Mouse (Mus musculus): Measurements from ENCODE around the gene D030056L22Rik. TPM values are rescaled to one million over a fixed set of nuclear protein-coding genes. Genes with fewer than 3 reads are reported as not detected.

D030056L22Rik gene
- total RNA-seq, 1 experiment, result 32.8 TPM

GRCm38 (mm10) chr19:18682142-18682541 is 30.9 kb upstream of the D030056L22Rik start:
- no peak overlapping the region for H3K27ac ChIP-seq (ENCODE audit: insufficient read depth, low read depth, low read length, poor library complexity, severe bottlenecking)
- no peak overlapping the region for H3K4me3 ChIP-seq (ENCODE audit: insufficient read depth in 1 of 2, low read depth in 1 of 2, low read length in 2 of 2, poor library complexity in 1 of 2, severe bottlenecking in 1 of 2)
- no peak for TF ChIP-seq CHD2 (IDR thresholded peaks at IDR 0.05; ENCODE audit: low read depth, low read length)
- DNase-seq (ENCODE audit: low read depth, low spot score), result no peak
- H3K4me1 ChIP-seq (ENCODE audit: control insufficient read depth in 2 of 2, insufficient read depth in 2 of 2, low read length in 2 of 2, poor library complexity in 1 of 2), result no peaks in the 10 kb centered on the region
- H3K36me3 ChIP-seq (ENCODE audit: control insufficient read depth, insufficient read depth, low read length, poor library complexity, severe bottlenecking), result peaks cover 12% of the 10 kb centered on the region
- in situ Hi-C loops (cut with MboI; ENCODE audit: low sequenced_read_pairs in 2 of 2, unreplicated experiment in 2 of 2), result no loop called here
- H3K9me3 ChIP-seq (ENCODE audit: control insufficient read depth, insufficient read depth, low read depth, low read length), result no peaks in the 10 kb centered on the region
- H3K9ac ChIP-seq (ENCODE audit: insufficient read depth, low read depth, low read length, poor library complexity, severe bottlenecking), result no peak overlapping the region

- in situ Hi-C loops (cut with MboI; ENCODE audit: low sequenced_read_pairs in 2 of 2, unreplicated experiment in 2 of 2), result no loop called here
- Histone ChIP-seq H3K27ac (ENCODE audit: insufficient read depth, low read depth, low read length, poor library complexity, severe bottlenecking) (no peak overlapping the region), H3K4me3 (ENCODE audit: insufficient read depth in 1 of 2, low read depth in 1 of 2, low read length in 2 of 2, poor library complexity in 1 of 2, severe bottlenecking in 1 of 2) (no peak overlapping the region), H3K9ac (ENCODE audit: insufficient read depth, low read depth, low read length, poor library complexity, severe bottlenecking) (no peak overlapping the region), H3K36me3 (ENCODE audit: control insufficient read depth, insufficient read depth, low read length, poor library complexity, severe bottlenecking) (peaks cover 1% of the 10 kb centered on the region), H3K4me1 (ENCODE audit: control insufficient read depth in 2 of 2, insufficient read depth in 2 of 2, low read length in 2 of 2, poor library complexity in 1 of 2) (no peaks in the 10 kb centered on the region), H3K9me3 (ENCODE audit: control insufficient read depth, insufficient read depth, low read depth, low read length) (no peaks in the 10 kb centered on the region)
- no peak for DNase-seq (ENCODE audit: low read depth, low spot score)
- TF ChIP-seq CHD2 (IDR thresholded peaks at IDR 0.05; ENCODE audit: low read depth, low read length) (no peak), ZNF384 (IDR thresholded peaks at IDR 0.05; ENCODE audit: low read depth, low read length) (no peak), ZC3H11A (IDR thresholded peaks at IDR 0.05; ENCODE audit: borderline replicate concordance, low read depth, low read length) (no peak), HCFC1 (IDR thresholded peaks at IDR 0.05; ENCODE audit: borderline replicate concordance, insufficient read depth, low read length) (no peak), MAFK (IDR thresholded peaks at IDR 0.05; ENCODE audit: insufficient read depth, low read depth, low read length) (no peak)
Measured at GRCm38 (mm10) chr19:18687556-18687955, 25.4 kb upstream of the D030056L22Rik start.

- in situ Hi-C loops (cut with MboI; ENCODE audit: low sequenced_read_pairs in 2 of 2, unreplicated experiment in 2 of 2), result no loop called here
- Histone ChIP-seq H3K4me3 (ENCODE audit: insufficient read depth in 1 of 2, low read depth in 1 of 2, low read length in 2 of 2, poor library complexity in 1 of 2, severe bottlenecking in 1 of 2) (no peak overlapping the region), H3K36me3 (ENCODE audit: control insufficient read depth, insufficient read depth, low read length, poor library complexity, severe bottlenecking) (peaks cover 1% of the 10 kb centered on the region), H3K9me3 (ENCODE audit: control insufficient read depth, insufficient read depth, low read depth, low read length) (no peaks in the 10 kb centered on the region), H3K4me1 (ENCODE audit: control insufficient read depth in 2 of 2, insufficient read depth in 2 of 2, low read length in 2 of 2, poor library complexity in 1 of 2) (0 out of 4 replicates have a peak, but pooled peaks cover 0 to 2% of the 10 kb centered on the region in 2 experiments), H3K9ac (ENCODE audit: insufficient read depth, low read depth, low read length, poor library complexity, severe bottlenecking) (no peak overlapping the region), H3K27ac (ENCODE audit: insufficient read depth, low read depth, low read length, poor library complexity, severe bottlenecking) (no peak overlapping the region)
- no peak for DNase-seq (ENCODE audit: low read depth, low spot score)
- TF ChIP-seq MAFK (IDR thresholded peaks at IDR 0.05; ENCODE audit: insufficient read depth, low read depth, low read length) (no peak), HCFC1 (IDR thresholded peaks at IDR 0.05; ENCODE audit: borderline replicate concordance, insufficient read depth, low read length) (no peak), ZNF384 (IDR thresholded peaks at IDR 0.05; ENCODE audit: low read depth, low read length) (no peak), ZC3H11A (IDR thresholded peaks at IDR 0.05; ENCODE audit: borderline replicate concordance, low read depth, low read length) (no peak), CHD2 (IDR thresholded peaks at IDR 0.05; ENCODE audit: low read depth, low read length) (no peak)
Measured at GRCm38 (mm10) chr19:18692176-18692575, 20.8 kb upstream of the D030056L22Rik start.

- Histone ChIP-seq H3K4me1 (ENCODE audit: control insufficient read depth in 2 of 2, insufficient read depth in 2 of 2, low read length in 2 of 2, poor library complexity in 1 of 2) (0 out of 4 replicates have a peak, but pooled peaks cover 0 to 2% of the 10 kb centered on the region in 2 experiments), H3K36me3 (ENCODE audit: control insufficient read depth, insufficient read depth, low read length, poor library complexity, severe bottlenecking) (no peaks in the 10 kb centered on the region; the same call in 1 of the 2 replicates), H3K4me3 (ENCODE audit: insufficient read depth in 1 of 2, low read depth in 1 of 2, low read length in 2 of 2, poor library complexity in 1 of 2, severe bottlenecking in 1 of 2) (no peak overlapping the region), H3K27ac (ENCODE audit: insufficient read depth, low read depth, low read length, poor library complexity, severe bottlenecking) (no peak overlapping the region), H3K9me3 (ENCODE audit: control insufficient read depth, insufficient read depth, low read depth, low read length) (no peaks in the 10 kb centered on the region), H3K9ac (ENCODE audit: insufficient read depth, low read depth, low read length, poor library complexity, severe bottlenecking) (no peak overlapping the region)
- DNase-seq (ENCODE audit: low read depth, low spot score), result no peak
- in situ Hi-C loops (cut with MboI; ENCODE audit: low sequenced_read_pairs in 2 of 2, unreplicated experiment in 2 of 2), result no loop called here
- TF ChIP-seq ZNF384 (IDR thresholded peaks at IDR 0.05; ENCODE audit: low read depth, low read length) (no peak), CHD2 (IDR thresholded peaks at IDR 0.05; ENCODE audit: low read depth, low read length) (no peak), HCFC1 (IDR thresholded peaks at IDR 0.05; ENCODE audit: borderline replicate concordance, insufficient read depth, low read length) (no peak), MAFK (IDR thresholded peaks at IDR 0.05; ENCODE audit: insufficient read depth, low read depth, low read length) (no peak), ZC3H11A (IDR thresholded peaks at IDR 0.05; ENCODE audit: borderline replicate concordance, low read depth, low read length) (no peak)
Measured at GRCm38 (mm10) chr19:18692768-18693167, 20.2 kb upstream of the D030056L22Rik start.

- H3K9me3 ChIP-seq (ENCODE audit: control insufficient read depth, insufficient read depth, low read depth, low read length), result no peaks in the 10 kb centered on the region
- H3K9ac ChIP-seq (ENCODE audit: insufficient read depth, low read depth, low read length, poor library complexity, severe bottlenecking), result no peak overlapping the region
- H3K4me1 ChIP-seq (ENCODE audit: control insufficient read depth in 2 of 2, insufficient read depth in 2 of 2, low read length in 2 of 2, poor library complexity in 1 of 2), result 0 out of 4 replicates have a peak, but pooled peaks cover 0 to 2% of the 10 kb centered on the region in 2 experiments
- no peak overlapping the region for H3K4me3 ChIP-seq (ENCODE audit: insufficient read depth in 1 of 2, low read depth in 1 of 2, low read length in 2 of 2, poor library complexity in 1 of 2, severe bottlenecking in 1 of 2)
- in situ Hi-C loops (cut with MboI; ENCODE audit: low sequenced_read_pairs in 2 of 2, unreplicated experiment in 2 of 2), result no loop called here
- H3K27ac ChIP-seq (ENCODE audit: insufficient read depth, low read depth, low read length, poor library complexity, severe bottlenecking), result no peak overlapping the region
- no peak for DNase-seq (ENCODE audit: low read depth, low spot score)
- no peaks in the 10 kb centered on the region; the same call in 1 of the 2 replicates for H3K36me3 ChIP-seq (ENCODE audit: control insufficient read depth, insufficient read depth, low read length, poor library complexity, severe bottlenecking)
- no peak for TF ChIP-seq HCFC1 (IDR thresholded peaks at IDR 0.05; ENCODE audit: borderline replicate concordance, insufficient read depth, low read length)
- no peak for TF ChIP-seq MAFK (IDR thresholded peaks at IDR 0.05; ENCODE audit: insufficient read depth, low read depth, low read length)
- TF ChIP-seq ZC3H11A (IDR thresholded peaks at IDR 0.05; ENCODE audit: borderline replicate concordance, low read depth, low read length), result no peak
- no peak for TF ChIP-seq CHD2 (IDR thresholded peaks at IDR 0.05; ENCODE audit: low read depth, low read length)
- TF ChIP-seq ZNF384 (IDR thresholded peaks at IDR 0.05; ENCODE audit: low read depth, low read length), result no peak
Measured at GRCm38 (mm10) chr19:18695116-18695515, 17.9 kb upstream of the D030056L22Rik start.

Data from ES-E14 (cell line).